Mouse (Mus musculus) ES-Bruce4 (cell line): ENCODE results near the gene Ttll11.

Experiments
- EP300 ChIP-seq: IDR thresholded peaks from 2 replicates; pipeline ENCODE4 v1.6.1; 2011; ENCODE audit warnings: low read depth, low read length; ENCODE audit not compliant: insufficient read depth
- POLR2A ChIP-seq: IDR thresholded peaks from one replicate; pipeline ENCODE4 v1.8.1; 2011; ENCODE audit warnings: low read length; ENCODE audit not compliant: insufficient read depth

- TF ChIP-seq POLR2A, result no peak
- no peak for TF ChIP-seq EP300
Observed at GRCm38 (mm10) chr2:35830966-35831903, 148.5 kb downstream of the Ttll11 start.
